Mouse (Mus musculus): Measurements from ENCODE around the gene Fam98c. TPM values are rescaled to one million over a fixed set of nuclear protein-coding genes. Genes with fewer than 3 reads are reported as not detected.

The Fam98c gene
- total and polyA plus RNA-seq, 3 experiments: 14.1 to 15.2 (median 14.5) TPM

DNA sequence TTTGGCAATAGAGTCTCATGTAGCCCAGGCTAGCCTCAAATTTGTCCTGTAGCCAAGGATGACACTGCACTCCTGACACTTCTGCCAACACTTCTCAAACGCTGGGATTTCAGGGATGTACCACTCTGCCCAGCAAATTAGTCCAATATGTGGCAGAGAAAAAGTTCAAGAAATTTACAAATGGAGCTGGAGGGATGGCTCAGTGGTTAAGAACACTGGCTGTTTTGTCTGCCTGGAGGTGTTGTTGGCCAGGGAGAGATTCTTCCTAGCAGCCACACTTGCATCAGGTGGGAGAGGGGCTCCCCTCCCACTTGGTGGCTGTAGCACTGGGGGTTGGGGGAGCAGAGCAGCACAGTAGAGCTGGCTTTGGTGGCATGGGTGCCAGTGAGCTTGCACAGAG, 36.5 kb downstream of the Fam98c start:
- in situ Hi-C loops (cut with MboI; ENCODE audit: low pct_ligation_motif_present, low pct_unique_long_range_greater_than_20kb, low sequenced_read_pairs) (no loop called here), dilution Hi-C loops (cut with MboI; ENCODE audit: extremely low pct_ligation_motif_present, extremely low pct_unique_long_range_greater_than_20kb, low sequenced_read_pairs) (no loop called here)
- TF ChIP-seq POLR2A (IDR thresholded peaks at IDR 0.05; ENCODE audit: low read depth, low read length): no peak
- no peak for TF ChIP-seq PAX5 (IDR thresholded peaks at IDR 0.05; ENCODE audit: low read length)
- no peak for TF ChIP-seq TBP (conservative IDR thresholded peaks at IDR 0.05; ENCODE audit: low read depth, low read length)
- no peak for TF ChIP-seq RAD21 (IDR thresholded peaks at IDR 0.05; ENCODE audit: low read depth, low read length)
- no peak for TF ChIP-seq JUND (conservative IDR thresholded peaks at IDR 0.05; ENCODE audit: low read depth, low read length)
- DNase-seq (ENCODE audit: extremely low read depth): no peak
- Histone ChIP-seq H3K79me2 (replicated peaks; ENCODE audit: control insufficient read depth, extremely low read depth, insufficient read depth, poor library complexity, severe bottlenecking) (no peaks in the 10 kb centered on the region), H3K9ac (ENCODE audit: insufficient read depth, low read depth) (no peak overlapping the region), H3K4me3 (replicated peaks in 1 of 3; ENCODE audit: low read depth in 2 of 3, low read length in 2 of 3, poor library complexity in 1 of 3) (no peak overlapping the region), H3K27me3 (replicated peaks) (peaks cover 3% of the 10 kb centered on the region), H3K9me3 (replicated peaks; ENCODE audit: low read length) (no peaks in the 10 kb centered on the region), H3K36me3 (replicated peaks in 1 of 2; ENCODE audit: control insufficient read depth in 1 of 2, insufficient read depth in 1 of 2, low read length in 1 of 2) (no peaks in the 10 kb centered on the region), H3K27ac (ENCODE audit: insufficient read depth, low read depth) (no peak overlapping the region), H3K4me1 (ENCODE audit: control insufficient read depth in 1 of 2, insufficient read depth in 2 of 2) (peaks cover 5 to 25% of the 10 kb centered on the region in 2 experiments; a peak in 3 of 4 replicates), H3K4me2 (ENCODE audit: insufficient read depth, low read depth, poor library complexity, severe bottlenecking) (no peak overlapping the region)

DNA sequence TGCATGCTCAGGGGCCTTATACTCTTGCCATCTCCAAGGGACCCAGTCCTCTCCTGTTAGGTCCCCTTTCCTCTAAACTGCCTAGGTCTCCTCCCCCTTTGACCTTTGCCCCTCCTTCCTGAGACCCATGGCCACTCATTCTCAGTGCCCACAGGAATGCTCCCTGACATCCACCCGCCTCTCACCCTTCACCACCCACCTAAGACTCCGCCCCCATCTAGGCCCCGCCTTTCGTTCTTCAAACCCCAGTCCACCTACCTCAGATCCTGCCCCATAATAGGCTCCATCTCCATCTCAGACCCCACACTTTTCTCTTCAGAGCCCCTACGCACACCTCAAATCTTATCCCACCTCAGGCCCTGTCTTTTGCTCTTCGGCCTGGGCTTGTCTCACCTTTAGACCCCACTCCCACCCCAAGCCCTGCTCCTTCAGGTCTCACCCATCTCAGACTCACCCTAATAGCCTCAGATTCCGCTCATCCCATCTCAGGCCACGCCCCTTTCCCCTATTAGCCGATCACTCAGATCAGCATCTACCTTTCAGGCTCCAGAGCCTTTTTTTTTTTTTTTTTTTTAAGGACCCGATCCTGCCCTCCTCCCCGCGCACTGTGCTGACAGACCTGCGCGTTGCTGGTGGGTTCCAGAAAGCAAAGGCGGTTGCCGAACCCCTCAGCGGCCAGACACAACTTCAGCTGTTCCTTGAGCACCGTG, 37.7 kb downstream of the Fam98c start:
- no peak for TF ChIP-seq ZNF384 (IDR thresholded peaks at IDR 0.05; ENCODE audit: low read depth, low read length)
- no peak for TF ChIP-seq E2F4 (IDR thresholded peaks at IDR 0.05; ENCODE audit: insufficient replicate concordance, low read depth, low read length)
- TF ChIP-seq TCF12 (IDR thresholded peaks at IDR 0.05; ENCODE audit: low read depth, low read length): no peak
- no peak for TF ChIP-seq CTCF (conservative IDR thresholded peaks at IDR 0.05 in 1 of 2, IDR thresholded peaks at IDR 0.05 in 1 of 2; ENCODE audit: low read depth in 2 of 2, low read length in 2 of 2)
- no peak for TF ChIP-seq CHD2 (IDR thresholded peaks at IDR 0.05; ENCODE audit: low read length)
- no peak for TF ChIP-seq NELFE (IDR thresholded peaks at IDR 0.05; ENCODE audit: low read depth, low read length)
- no peak for TF ChIP-seq IRF4 (IDR thresholded peaks at IDR 0.05; ENCODE audit: low read depth, low read length)
- no peak for TF ChIP-seq ZKSCAN1 (IDR thresholded peaks at IDR 0.05; ENCODE audit: borderline replicate concordance, low read depth, low read length)
- TF ChIP-seq POLR2A (IDR thresholded peaks at IDR 0.05; ENCODE audit: low read depth, low read length): no peak
- no peak for TF ChIP-seq HCFC1 (IDR thresholded peaks at IDR 0.05; ENCODE audit: low read depth, low read length)
- TF ChIP-seq JUN (IDR thresholded peaks at IDR 0.05; ENCODE audit: insufficient read depth, low read depth, low read length): no peak
- no peak for TF ChIP-seq MXI1 (IDR thresholded peaks at IDR 0.05; ENCODE audit: low read depth, low read length)
- no peak for TF ChIP-seq BHLHE40 (IDR thresholded peaks at IDR 0.05; ENCODE audit: low read depth, low read length)
- Histone ChIP-seq H3K9ac (ENCODE audit: insufficient read depth, low read depth) (no peak overlapping the region), H3K4me3 (replicated peaks in 1 of 3; ENCODE audit: low read depth in 2 of 3, low read length in 2 of 3, poor library complexity in 1 of 3) (no peak overlapping the region), H3K27me3 (replicated peaks) (peaks cover 1% of the 10 kb centered on the region), H3K79me2 (replicated peaks; ENCODE audit: control insufficient read depth, extremely low read depth, insufficient read depth, poor library complexity, severe bottlenecking) (no peaks in the 10 kb centered on the region), H3K36me3 (replicated peaks in 1 of 2; ENCODE audit: control insufficient read depth in 1 of 2, insufficient read depth in 1 of 2, low read length in 1 of 2) (no peaks in the 10 kb centered on the region), H3K9me3 (replicated peaks; ENCODE audit: low read length) (no peaks in the 10 kb centered on the region), H3K4me1 (ENCODE audit: control insufficient read depth in 1 of 2, insufficient read depth in 2 of 2) (peaks cover 5 to 15% of the 10 kb centered on the region in 2 experiments; a peak in 3 of 4 replicates), H3K27ac (ENCODE audit: insufficient read depth, low read depth) (no peak overlapping the region), H3K4me2 (ENCODE audit: insufficient read depth, low read depth, poor library complexity, severe bottlenecking) (no peak overlapping the region)
- no peak for DNase-seq (ENCODE audit: extremely low read depth)
- dilution Hi-C loops (cut with MboI; ENCODE audit: extremely low pct_ligation_motif_present, extremely low pct_unique_long_range_greater_than_20kb, low sequenced_read_pairs) (no loop called here), in situ Hi-C loops (cut with MboI; ENCODE audit: low pct_ligation_motif_present, low pct_unique_long_range_greater_than_20kb, low sequenced_read_pairs) (no loop called here)

Data from CH12.LX (cell line).